In the genomic region with DNA sequence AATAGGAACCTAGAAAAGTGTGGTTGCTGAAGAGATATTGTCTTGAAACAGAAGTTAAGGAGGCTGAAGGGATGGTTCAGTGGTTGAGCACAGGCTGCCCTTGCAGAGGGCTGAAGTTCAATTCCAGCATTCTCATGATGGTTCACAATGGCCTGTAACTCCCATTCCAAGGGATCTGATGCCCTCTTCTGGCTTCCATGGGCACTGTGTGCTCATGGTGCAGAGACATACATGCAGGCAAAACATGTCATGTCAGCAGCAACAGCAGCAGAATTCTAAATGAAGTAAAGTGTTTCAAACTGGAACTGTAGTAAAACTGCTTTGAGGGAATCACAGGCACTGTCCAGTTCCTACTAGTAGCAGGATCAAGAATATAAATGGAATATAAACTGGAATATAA, we compare ENCODE assay signal across 10 mouse cellular contexts.
DNase-seq lines count a peak whose midpoint lies in the region; ATAC-seq and TF ChIP-seq lines count a peak whose summit lies in the region.
"Had no signal": no experiment of that assay in that cellular context is flagged by ENCODE, and none has a peak within 500 bp of the region (broad histone marks: within the 10 kb centered on the region; RNA-seq: fewer than 3 reads in every experiment).

No protein-coding gene starts in this region.

- TF ChIP-seq POLR2A in CH12.LX (IDR thresholded peaks at IDR 0.05; ENCODE audit: low read depth, low read length), result no peak
- TF ChIP-seq POLR2A in brain, embryonic 14.5 days (IDR thresholded peaks at IDR 0.05; ENCODE audit: borderline replicate concordance, extremely low read depth, insufficient read depth, insufficient read length, poor library complexity, severe bottlenecking), result no peak

- H3K9ac ChIP-seq in hindbrain, embryonic 13.5 days, result no peak overlapping the region
- no peak overlapping the region for H3K9ac ChIP-seq in CH12.LX (ENCODE audit: insufficient read depth, low read depth)
- H3K9ac ChIP-seq in limb, embryonic 11.5 days (ENCODE audit: low read length), result no peak overlapping the region
- H3K9ac ChIP-seq: neural tube, embryonic 13.5 days had no signal

- H3K4me2 ChIP-seq in hindbrain, embryonic 13.5 days, result no peak overlapping the region
- no peak overlapping the region for H3K4me2 ChIP-seq in CH12.LX (ENCODE audit: insufficient read depth, low read depth, poor library complexity, severe bottlenecking)
- H3K4me2 ChIP-seq in limb, embryonic 11.5 days (ENCODE audit: low read depth, severe bottlenecking), result no peak overlapping the region
- H3K4me2 ChIP-seq: neural tube, embryonic 13.5 days had no signal

- no peak for ATAC-seq in hindbrain, embryonic 13.5 days (ENCODE audit: low FRiP score)
- no peak for ATAC-seq in limb, embryonic 11.5 days (ENCODE audit: insufficient number of reproducible peaks, low FRiP score, low TSS enrichment, low read depth)

- peak; percentile 34 to 65; a peak in 3 of 4 replicates for TF ChIP-seq CTCF in CH12.LX (conservative IDR thresholded peaks at IDR 0.05 in 1 of 2, IDR thresholded peaks at IDR 0.05 in 1 of 2; ENCODE audit: low read depth in 2 of 2, low read length in 2 of 2)
- peak; percentile 62; the same call in 1 of the 2 replicates for TF ChIP-seq CTCF in brain, embryonic 14.5 days (IDR thresholded peaks at IDR 0.05; ENCODE audit: borderline replicate concordance, extremely low read depth, insufficient read depth, insufficient read length)

- no peaks in the 10 kb centered on the region for H3K36me3 ChIP-seq in hindbrain, embryonic 10.5 days
- no peaks in the 10 kb centered on the region for H3K36me3 ChIP-seq in hindbrain, embryonic 13.5 days
- H3K36me3 ChIP-seq in CH12.LX (replicated peaks in 1 of 2; ENCODE audit: control insufficient read depth in 1 of 2, insufficient read depth in 1 of 2, low read length in 1 of 2), result no peaks in the 10 kb centered on the region
- no peaks in the 10 kb centered on the region for H3K36me3 ChIP-seq in limb, embryonic 11.5 days (ENCODE audit: control insufficient read depth, insufficient read depth, low read length)
- H3K36me3 ChIP-seq: neural tube, embryonic 13.5 days had no signal

- dilution Hi-C loops in CH12.LX (cut with MboI; ENCODE audit: extremely low pct_ligation_motif_present, extremely low pct_unique_long_range_greater_than_20kb, low sequenced_read_pairs), result no loop called here

- H3K4me3 ChIP-seq in hindbrain, embryonic 10.5 days, result no peak overlapping the region
- no peak overlapping the region for H3K4me3 ChIP-seq in hindbrain, embryonic 13.5 days
- H3K4me3 ChIP-seq in CH12.LX (replicated peaks in 1 of 3; ENCODE audit: low read depth in 2 of 3, low read length in 2 of 3, poor library complexity in 1 of 3), result no peak overlapping the region
- no peak overlapping the region for H3K4me3 ChIP-seq in limb, embryonic 11.5 days (ENCODE audit: low read depth, low read length)
- H3K4me3 ChIP-seq: neural tube, embryonic 13.5 days had no signal

- no peak for TF ChIP-seq EP300 in CH12.LX (IDR thresholded peaks at IDR 0.05; ENCODE audit: low read length)

- no peaks in the 10 kb centered on the region for H3K4me1 ChIP-seq in hindbrain, embryonic 10.5 days (replicated peaks)
- H3K4me1 ChIP-seq in hindbrain, embryonic 13.5 days (replicated peaks), result no peaks in the 10 kb centered on the region
- no peaks in the 10 kb centered on the region for H3K4me1 ChIP-seq in CH12.LX (ENCODE audit: control insufficient read depth in 1 of 2, insufficient read depth in 2 of 2)
- no peaks in the 10 kb centered on the region for H3K4me1 ChIP-seq in limb, embryonic 11.5 days (ENCODE audit: control insufficient read depth, insufficient read depth, low read length)
- H3K4me1 ChIP-seq: neural tube, embryonic 13.5 days had no signal

- no peaks in the 10 kb centered on the region for H3K79me2 ChIP-seq in CH12.LX (replicated peaks; ENCODE audit: control insufficient read depth, extremely low read depth, insufficient read depth, poor library complexity, severe bottlenecking)

- peak; percentile 70 for TF ChIP-seq RAD21 in CH12.LX (IDR thresholded peaks at IDR 0.05; ENCODE audit: low read depth, low read length)

- peak; percentile 32 for DNase-seq in hindbrain, embryonic 10.5 days (ENCODE audit: low spot score)
- DNase-seq in CH12.LX (ENCODE audit: extremely low read depth), result peak; percentile 47
- DNase-seq in brain, embryonic 14.5 days (ENCODE audit: low read depth), result peak; percentile 68
- DNase-seq in limb, embryonic 11.5 days (ENCODE audit: low spot score), result peak; percentile 57
- no peak for DNase-seq in gastrocnemius, adult 8-10 months (ENCODE audit: low spot score in 2 of 2)
- no peak for DNase-seq in heart, postnatal 25 days (ENCODE audit: low spot score)
- no peak for DNase-seq in spleen, postnatal 14 days (ENCODE audit: low spot score in 2 of 2)
- DNase-seq: thymus, postnatal 36 days had no signal

- intact Hi-C loops in heart, postnatal 25 days (cut with DNase I), result no loop called here

- in situ Hi-C loops in CH12.LX (cut with MboI; ENCODE audit: low pct_ligation_motif_present, low pct_unique_long_range_greater_than_20kb, low sequenced_read_pairs), result loop anchor here (25.0 kb wide), 2 partner anchors 323 to 473 kb away; no protein-coding TSS in a partner anchor

- no peak overlapping the region for H3K27ac ChIP-seq in hindbrain, embryonic 10.5 days
- H3K27ac ChIP-seq in hindbrain, embryonic 13.5 days, result no peak overlapping the region
- H3K27ac ChIP-seq in CH12.LX (ENCODE audit: insufficient read depth, low read depth), result no peak overlapping the region
- H3K27ac ChIP-seq in limb, embryonic 11.5 days (replicated peaks; ENCODE audit: low read depth, low read length), result no peak overlapping the region
- H3K27ac ChIP-seq: neural tube, embryonic 13.5 days had no signal

- H3K27me3 ChIP-seq in hindbrain, embryonic 10.5 days (ENCODE audit: insufficient read depth, poor library complexity, severe bottlenecking), result no peaks in the 10 kb centered on the region
- H3K27me3 ChIP-seq in hindbrain, embryonic 13.5 days, result no peaks in the 10 kb centered on the region
- H3K27me3 ChIP-seq in CH12.LX (replicated peaks), result no peaks in the 10 kb centered on the region
- H3K27me3 ChIP-seq in limb, embryonic 11.5 days (ENCODE audit: control insufficient read depth, insufficient read depth, low read length), result no peaks in the 10 kb centered on the region
- H3K27me3 ChIP-seq: neural tube, embryonic 13.5 days had no signal

- no peaks in the 10 kb centered on the region for H3K9me3 ChIP-seq in hindbrain, embryonic 10.5 days
- H3K9me3 ChIP-seq in hindbrain, embryonic 13.5 days, result no peaks in the 10 kb centered on the region
- no peaks in the 10 kb centered on the region for H3K9me3 ChIP-seq in CH12.LX (replicated peaks; ENCODE audit: low read length)
- no peaks in the 10 kb centered on the region for H3K9me3 ChIP-seq in limb, embryonic 11.5 days (ENCODE audit: control insufficient read depth, low read length)
- H3K9me3 ChIP-seq: neural tube, embryonic 13.5 days had no signal

TF ChIP-seq in CH12.LX, 34 proteins besides CTCF, POLR2A, EP300 and RAD21:
- peak; percentile 54 for TF ChIP-seq SMC3 (IDR thresholded peaks at IDR 0.05; ENCODE audit: low read depth, low read length)
- no peak for TF ChIP-seq E2F4 (IDR thresholded peaks at IDR 0.05; ENCODE audit: insufficient replicate concordance, low read depth, low read length)
- no peak for TF ChIP-seq ELF1 (IDR thresholded peaks at IDR 0.05; ENCODE audit: low read depth, low read length)
- TF ChIP-seq SIN3A (IDR thresholded peaks at IDR 0.05; ENCODE audit: low read length), result no peak
- TF ChIP-seq BHLHE40 (IDR thresholded peaks at IDR 0.05; ENCODE audit: low read depth, low read length), result no peak
- TF ChIP-seq IRF4 (IDR thresholded peaks at IDR 0.05; ENCODE audit: low read depth, low read length), result no peak
- TF ChIP-seq NRF1 (IDR thresholded peaks at IDR 0.05; ENCODE audit: low read depth, low read length), result no peak
- peak; percentile 59; the same call in 1 of the 2 replicates for TF ChIP-seq MAFK (IDR thresholded peaks at IDR 0.05; ENCODE audit: insufficient replicate concordance, low read length)
- TF ChIP-seq TBP (conservative IDR thresholded peaks at IDR 0.05; ENCODE audit: low read depth, low read length), result no peak
- TF ChIP-seq USF2 (conservative IDR thresholded peaks at IDR 0.05; ENCODE audit: low read depth, low read length), result no peak
- no peak for TF ChIP-seq ZNF384 (IDR thresholded peaks at IDR 0.05; ENCODE audit: low read depth, low read length)
- TF ChIP-seq ZMIZ1 (IDR thresholded peaks at IDR 0.05; ENCODE audit: low read depth, low read length), result no peak
- TF ChIP-seq POLR2AphosphoS2 (IDR thresholded peaks at IDR 0.05; ENCODE audit: low read depth, low read length), result no peak
- TF ChIP-seq ZC3H11A (IDR thresholded peaks at IDR 0.05; ENCODE audit: low read depth, low read length), result peak; percentile 12; the same call in 1 of the 2 replicates
- no peak for TF ChIP-seq UBTF (IDR thresholded peaks at IDR 0.05; ENCODE audit: low read depth, low read length)

Comparison
In these comparisons a context has a peak if more than half of its experiments do, and no peak if none do; other contexts are left out.
1. DNase-seq: peak in hindbrain, embryonic 10.5 days (single experiment), CH12.LX (single experiment), brain, embryonic 14.5 days (single experiment) and limb, embryonic 11.5 days (single experiment); none in gastrocnemius, adult 8-10 months (0 of 2), heart, postnatal 25 days (single experiment) and spleen, postnatal 14 days (0 of 2).